Mouse (Mus musculus): ENCODE measurements around the gene Arhgef11.

Gene Arhgef11

DNA sequence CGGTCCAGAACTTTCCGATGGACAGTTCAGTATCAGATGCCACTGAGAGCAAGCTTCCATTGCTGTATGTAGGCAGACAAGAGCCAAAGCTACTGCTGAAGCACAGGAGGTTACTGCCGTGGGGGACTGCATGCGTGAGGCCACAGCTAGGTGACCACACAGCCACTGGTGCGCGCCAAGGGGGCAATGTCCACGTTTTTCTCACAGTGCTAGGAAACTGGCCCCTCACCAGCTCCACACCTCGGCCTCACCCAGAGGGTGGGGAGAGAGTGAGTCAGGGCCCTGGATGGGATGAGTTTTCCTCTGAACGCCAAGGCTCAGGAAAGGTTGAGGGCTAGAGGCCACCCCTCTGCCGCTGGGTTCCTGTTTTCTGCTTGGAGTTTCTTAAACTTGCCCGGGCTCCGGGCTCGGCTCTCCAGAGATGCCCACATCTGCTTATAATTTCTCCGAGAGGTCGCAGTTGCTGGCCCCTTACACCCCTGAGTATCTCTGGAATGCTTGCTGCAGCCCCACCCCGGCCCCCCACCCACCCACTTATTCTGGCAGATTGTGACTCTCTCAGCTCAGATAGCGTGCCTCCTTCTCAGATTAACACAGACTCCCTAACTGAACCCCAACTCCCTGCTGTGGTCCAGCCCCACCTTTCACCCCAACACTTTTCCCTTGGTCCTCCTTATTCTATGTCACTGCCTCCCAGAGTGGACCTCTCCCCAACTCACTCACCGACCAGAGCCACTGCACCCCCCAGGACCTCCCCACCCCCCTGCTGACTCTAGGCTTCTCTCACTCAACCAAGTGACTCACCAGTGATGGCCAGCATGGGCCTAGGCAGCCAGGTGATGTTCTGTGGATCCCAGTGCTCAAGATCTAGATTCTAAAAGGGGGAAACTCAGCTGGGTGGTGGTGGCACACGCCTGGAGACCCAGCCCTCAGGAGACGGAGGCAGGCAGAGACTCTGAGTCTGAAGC lies 144.3 kb downstream of the Arhgef11 start:
- no peak for DNase-seq (ENCODE audit: low spot score)

DNA sequence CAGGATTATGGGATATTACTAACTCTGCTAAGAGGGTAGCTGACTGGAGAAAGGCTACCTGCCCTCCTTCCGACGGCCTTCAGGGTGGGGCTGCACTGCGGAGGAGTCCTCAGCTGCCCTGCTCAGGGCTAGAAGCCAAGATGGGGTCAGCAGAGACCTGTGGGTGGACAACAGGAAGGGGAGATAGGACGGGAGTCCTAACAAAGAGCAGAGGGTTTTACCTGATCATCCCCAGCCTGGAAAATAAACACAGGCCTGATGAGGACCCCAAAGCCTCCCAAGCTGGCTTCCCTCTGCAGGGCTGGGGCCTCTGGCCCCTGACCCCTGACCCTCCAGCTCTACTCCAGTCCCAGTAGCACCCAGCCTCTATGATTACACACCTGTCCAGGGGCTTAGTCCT lies 145.8 kb downstream of the Arhgef11 start:
- no peak for DNase-seq (ENCODE audit: low spot score)

DNA sequence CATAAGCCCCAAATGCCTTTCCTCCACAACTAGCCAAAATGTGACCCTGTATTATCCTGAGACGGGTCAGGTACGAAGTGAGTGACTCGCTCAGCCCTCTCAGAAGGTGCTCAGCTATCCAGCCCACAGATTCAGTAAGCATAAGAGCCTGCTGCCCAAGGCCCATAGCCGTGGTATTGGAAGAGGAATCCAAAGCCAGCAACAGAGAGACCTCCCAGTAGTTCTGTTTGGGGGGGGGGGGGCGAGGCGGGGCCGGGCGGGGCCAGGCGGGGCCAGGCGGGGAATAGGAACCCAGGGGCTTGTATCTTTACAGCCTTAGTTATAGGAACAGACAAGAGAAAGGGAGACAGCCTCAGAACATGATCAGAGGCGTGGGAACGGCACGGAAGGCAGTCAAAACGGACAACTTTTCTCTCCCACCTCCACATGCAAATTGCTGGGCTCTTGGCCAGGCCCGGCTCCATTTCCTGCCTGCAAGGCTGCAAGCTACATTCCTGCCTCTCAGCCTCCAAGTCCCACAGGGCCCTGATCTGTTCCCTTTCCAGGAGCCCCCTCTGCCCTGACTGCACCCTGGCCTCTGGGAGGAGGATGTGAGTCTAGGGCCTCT lies 146.4 kb downstream of the Arhgef11 start:
- DNase-seq (ENCODE audit: low spot score): no peak

DNA sequence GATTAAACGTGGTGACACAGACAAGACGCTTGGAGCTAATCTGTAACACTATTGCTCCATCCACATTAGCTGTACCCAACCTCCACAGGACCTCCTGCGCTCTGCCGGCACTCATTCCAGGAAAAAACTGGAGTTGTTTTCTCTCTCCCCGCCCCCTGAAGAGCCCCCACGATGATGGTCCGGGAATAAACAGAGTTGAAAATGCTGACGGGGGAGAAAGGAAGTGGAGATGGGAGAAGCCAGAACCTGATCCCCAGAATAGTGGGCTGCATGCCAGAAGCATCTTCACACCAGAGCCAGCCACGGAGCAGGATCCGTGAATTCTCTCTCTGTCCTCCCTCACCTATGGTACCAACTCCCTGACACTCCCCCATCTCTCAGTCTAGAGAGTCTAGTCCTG lies 147.1 kb downstream of the Arhgef11 start:
- DNase-seq (ENCODE audit: low spot score): no peak

DNA sequence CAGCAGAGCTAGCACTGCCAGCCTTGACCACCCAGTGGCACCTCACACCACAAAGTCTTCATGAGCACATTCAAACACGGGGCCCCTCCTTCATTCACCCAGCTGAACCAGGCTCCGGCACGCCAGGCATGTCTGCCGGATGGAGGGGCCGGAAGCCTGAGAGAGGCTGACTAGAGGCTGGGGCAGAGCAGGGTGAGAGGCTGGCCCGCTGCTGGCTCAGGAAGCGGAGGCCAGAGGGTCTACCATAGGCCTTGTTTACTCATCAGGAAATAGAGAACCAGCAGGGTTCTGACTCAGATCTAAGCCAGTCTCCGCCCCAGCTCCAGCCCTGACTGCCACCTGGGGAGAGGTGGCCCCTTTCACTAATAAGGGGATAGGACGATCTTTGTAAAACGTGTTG lies 147.7 kb downstream of the Arhgef11 start:
- no peak for DNase-seq (ENCODE audit: low spot score)

DNA sequence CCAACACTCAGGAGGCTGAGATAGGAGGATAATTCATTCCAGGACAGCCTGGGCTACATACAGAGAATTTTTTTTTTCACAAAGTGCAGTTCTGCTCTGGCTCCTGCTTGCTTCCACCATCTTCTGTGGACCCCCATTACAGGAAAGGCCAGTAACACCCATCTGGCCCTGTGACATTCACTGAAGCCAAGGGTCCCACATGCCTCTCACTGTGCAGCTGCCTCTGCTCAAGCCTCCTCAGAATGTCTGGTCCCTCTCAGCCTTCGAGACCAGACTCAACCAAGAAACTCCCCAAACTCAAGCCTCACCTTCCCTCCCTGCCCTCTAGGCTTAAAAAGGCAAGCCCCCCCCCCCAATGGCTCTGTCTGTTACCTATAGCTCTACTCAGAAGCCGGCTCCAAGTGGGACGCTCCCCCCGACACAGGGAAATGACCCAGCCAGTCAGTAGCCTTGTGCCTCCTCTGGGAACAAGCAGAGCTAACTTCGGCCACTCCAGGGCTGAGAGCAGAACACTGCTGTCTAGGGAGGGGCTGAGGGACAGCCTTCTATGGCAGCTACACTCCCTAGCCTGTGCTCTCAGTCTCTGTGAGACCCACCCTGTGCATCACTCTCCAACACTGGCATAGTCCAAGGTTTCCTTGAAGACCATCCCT lies 148.4 kb downstream of the Arhgef11 start:
- no peak for DNase-seq (ENCODE audit: low spot score)

DNA sequence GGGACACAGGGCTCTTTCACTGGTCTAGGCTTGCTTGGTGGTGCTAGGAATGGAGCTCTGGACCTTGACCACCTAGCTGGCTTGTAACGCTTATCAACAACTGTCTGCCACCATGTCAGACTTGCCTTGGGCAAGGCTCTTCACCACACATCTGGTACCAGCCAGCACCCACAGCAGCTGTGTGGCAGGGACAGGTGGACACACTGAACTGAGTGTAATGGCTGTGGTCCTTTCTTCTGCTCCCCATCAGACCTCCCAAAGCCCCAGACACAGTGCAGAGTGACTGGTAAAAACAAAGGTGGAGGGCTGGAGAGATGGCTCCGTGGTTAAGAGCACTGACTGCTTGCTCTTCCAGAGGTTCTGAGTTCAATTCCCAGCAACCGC lies 148.9 kb downstream of the Arhgef11 start:
- no peak for DNase-seq (ENCODE audit: low spot score)

DNA sequence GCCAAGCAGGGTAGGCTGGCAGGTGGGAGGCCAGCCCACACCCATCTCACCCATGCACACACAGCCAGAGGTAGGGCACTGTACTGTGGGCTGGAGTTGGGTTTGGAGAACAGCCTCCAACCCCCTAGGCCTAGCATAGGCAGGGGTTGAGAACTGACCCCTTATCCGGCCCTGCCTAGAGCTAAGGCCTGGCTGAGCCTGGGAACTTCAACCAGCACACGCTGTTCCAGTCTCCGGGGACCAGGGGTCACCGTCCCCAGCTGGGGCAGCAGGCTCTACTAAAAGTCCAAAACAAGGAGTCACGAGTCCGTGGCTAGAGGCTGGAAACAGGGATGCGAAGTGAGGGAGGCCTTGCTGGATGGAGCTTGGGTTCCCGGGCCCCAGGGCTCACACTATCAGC lies 150.4 kb downstream of the Arhgef11 start:
- no peak for DNase-seq (ENCODE audit: low spot score)

DNA sequence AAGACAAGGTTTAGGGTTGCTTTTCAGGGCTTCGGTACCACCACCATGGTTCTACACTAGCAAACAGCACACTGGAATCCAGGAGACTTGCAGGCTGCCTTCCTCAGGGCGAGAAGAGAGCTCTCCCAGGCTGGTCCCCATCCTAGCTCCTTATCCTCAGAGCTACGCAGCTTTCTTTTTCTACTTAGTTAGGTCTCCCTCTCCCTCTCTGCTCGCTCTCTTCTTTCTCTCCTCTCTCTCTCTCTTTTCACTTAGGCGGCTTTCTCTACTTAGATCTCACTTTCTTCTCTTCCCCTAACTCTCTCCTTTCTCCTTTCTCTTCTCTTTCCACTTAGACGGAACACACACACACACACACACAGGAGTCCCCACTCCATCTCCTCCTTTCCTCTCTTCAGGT lies 151.1 kb downstream of the Arhgef11 start:
- no peak for DNase-seq (ENCODE audit: low spot score)

DNA sequence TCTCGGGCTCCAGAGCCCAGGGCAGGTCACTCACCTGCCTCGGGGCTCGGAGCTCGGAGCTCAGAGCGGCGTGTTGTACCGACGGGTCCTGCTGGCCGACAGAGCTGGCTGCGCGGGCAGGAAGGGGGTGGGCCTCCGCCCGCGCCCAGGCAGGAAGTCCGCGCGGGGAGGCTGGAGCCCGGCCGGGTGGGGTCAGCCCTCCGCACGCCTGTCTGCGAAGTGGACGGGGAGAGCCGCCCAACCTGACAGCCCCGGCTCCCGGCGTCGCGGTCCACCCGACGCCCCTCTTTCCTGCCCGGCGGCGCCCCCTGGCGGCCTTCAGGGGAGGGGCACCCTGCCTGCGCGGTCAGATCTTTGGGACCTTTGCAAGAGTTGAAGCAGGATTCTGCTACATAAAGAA lies 151.5 kb downstream of the Arhgef11 start:
- DNase-seq (ENCODE audit: low spot score): peak; percentile 34

DNA sequence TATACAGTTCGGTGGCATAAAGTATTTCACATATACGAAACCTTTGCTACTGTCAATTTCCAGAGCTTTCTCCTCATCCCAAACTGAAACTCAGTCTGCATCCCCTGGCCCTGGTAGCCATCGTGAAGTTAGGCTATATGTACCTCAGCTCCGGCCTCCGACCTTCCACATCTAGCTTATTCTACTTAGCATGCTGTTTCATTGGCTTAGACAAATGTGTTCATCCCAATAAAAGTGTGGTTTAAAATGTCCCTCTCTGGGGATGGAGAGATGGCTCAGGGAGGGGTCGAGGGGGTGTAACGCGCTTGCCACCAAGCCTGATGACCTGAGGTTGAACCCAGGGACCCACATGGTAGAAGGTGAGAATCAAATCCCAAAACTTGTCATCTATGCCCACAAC lies 152.1 kb downstream of the Arhgef11 start:
- no peak for DNase-seq (ENCODE audit: low spot score)

DNA sequence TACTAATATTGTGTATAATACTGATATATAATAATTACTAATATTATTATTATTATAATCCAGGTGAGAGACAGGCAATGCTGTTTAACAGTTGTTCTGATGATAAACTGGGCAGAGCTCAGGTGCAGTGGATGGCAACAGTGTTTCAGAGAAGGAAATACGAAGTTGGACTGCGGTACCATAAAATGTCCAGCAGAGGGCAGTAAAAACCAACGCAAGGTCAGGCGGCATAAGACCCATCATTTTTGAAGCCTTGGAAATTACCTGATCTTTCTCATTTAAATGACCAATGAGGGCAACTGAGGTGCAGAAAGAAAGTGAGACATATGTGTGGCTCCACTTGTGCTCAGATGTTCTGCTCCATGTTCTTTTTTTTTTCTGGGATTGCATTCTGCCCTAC lies 152.9 kb downstream of the Arhgef11 start:
- peak; percentile 57 for DNase-seq (ENCODE audit: low spot score)

DNA sequence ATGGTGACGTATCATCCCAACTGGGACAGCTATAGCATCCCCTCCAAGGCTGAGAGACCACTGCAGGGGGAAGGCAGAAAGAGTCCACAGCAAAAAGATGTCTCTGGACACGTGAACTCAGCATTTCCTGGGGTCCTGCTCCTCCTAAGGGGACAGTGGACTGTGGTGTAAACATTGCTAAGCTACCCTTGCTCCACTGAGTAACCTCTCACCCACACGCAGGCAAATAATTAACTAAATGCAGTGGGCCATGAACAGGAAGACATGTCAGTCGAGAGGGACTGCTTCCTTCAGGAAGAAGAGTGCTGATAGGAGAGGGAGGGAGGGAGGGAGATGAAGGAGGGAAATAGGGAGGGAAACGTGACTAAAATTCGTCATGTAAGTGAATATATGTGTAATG lies 153.7 kb downstream of the Arhgef11 start:
- no peak for DNase-seq (ENCODE audit: low spot score)

DNA sequence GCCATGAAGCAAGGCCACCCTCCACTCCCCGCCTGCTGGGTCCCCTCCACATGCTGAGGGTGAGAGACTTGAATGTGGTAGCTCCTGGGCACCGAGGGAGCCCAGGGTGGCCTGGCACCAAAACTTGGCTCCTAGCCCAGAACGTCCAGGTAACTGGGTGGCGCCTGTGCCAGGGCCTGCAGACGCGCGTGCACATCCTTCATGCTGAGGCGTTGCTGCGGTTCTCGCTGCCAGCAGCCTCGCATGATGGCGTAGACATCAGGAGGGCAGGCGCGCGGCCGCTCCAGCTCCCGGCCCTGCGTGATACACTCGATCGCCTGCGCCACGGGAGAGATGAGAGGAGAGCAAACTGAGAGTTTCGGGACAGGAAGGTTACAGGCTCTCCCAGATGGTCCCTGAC lies 160.9 kb downstream of the Arhgef11 start:
- DNase-seq (ENCODE audit: low spot score): no peak

DNA sequence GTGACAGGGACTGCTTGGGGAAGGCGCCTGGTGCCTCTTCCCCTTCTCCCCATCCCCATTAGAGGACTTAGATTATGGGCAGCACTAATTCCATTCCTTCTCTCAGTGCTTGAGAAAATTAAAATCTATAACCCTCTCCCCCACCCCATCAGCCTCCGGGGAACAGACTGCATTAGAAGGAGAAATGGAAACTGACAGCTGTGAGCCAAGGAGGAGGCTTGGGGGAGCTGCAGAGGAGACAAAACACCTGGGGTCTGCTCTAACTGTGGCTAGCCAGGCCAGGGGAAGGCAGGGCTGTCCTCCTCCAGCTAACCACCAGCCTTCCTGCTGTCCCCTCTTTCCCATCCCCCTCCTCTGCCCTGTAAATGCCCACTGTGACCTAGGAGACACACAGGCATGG lies 161.7 kb downstream of the Arhgef11 start:
- DNase-seq (ENCODE audit: low spot score): no peak

DNA sequence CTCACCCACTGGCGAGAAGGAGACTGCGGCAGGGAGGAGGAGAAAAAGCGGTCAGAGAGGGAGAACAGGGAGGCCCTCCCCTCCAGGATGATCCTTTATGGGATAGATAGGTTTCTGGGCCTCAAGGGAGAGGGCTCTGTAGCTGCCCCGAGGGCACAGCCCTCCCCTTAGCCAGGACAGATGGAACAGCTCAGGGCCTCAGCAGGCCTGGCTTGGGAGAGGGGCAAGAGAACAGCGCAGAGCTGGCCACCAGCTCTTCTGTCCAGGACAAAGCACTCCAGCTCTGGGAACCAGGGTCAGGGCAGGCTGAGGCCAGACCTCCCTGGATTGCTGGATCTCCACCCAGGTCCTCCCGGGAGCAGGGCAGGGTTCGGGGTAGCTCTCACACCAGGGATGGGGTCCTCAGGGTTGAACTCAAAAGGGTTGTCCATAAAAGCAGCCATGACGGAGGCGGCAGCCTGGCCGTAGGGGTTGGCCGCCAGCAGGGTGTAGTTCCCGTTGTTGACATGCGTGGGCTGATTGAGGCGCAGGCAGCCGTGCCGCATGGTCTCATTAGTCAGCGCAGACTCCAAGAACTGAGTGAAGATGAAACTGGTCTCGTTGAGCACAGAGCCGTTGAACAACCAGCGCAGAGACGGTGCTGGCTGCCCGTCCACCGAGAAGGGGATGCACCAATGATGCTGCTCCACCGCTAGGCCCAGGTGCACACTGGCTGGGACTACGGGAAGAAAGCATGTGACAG lies 166.1 kb downstream of the Arhgef11 start:
- DNase-seq (ENCODE audit: low spot score): no peak

DNA sequence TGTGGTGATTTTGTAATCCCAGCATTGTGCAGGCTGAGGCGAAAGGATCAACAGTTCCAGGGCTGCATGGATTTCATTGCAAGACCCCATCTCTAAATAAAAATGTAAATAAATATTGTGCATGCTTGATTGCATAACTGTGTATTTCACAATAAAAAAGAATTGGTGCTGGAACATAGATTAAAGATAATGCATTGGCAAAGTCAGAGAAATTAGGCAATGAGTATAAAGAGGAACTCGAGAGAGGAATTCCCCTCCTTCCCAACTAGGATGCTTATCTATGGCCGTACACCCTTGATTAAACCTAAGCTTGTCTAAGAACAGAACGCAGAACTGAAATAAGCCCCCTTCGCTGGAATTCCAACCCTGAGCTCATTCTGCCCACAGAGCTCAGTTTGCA lies 167.8 kb downstream of the Arhgef11 start:
- DNase-seq (ENCODE audit: low spot score): no peak

DNA sequence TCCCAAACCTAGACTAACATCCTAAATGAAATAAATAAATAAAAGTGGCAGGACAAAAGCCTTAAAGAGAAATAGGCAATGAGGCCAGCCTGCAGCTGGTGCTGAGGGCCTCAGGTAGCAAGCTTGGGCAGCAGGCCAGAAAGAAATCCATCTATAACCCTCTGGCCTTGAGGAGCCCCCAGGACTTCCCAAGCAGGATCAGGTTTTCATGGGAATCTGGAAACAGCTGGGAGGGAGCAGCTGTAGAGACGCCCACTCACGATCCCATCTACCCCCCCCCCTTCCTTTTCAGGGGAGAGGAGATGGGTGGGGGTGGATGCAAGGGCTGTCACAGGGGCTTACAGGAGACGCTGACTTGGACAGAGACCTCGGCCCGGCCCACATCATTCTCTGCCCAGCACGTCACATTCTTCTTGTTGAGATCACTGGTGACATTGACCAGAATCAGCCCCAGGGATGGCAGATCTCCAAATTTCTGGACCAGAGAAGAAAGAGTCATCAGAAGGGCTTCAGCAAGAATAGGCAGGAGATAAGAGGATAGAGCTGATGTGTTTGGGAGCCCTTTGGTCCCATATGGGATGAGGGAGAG lies 168.4 kb downstream of the Arhgef11 start:
- DNase-seq (ENCODE audit: low spot score): no peak
